Mouse (Mus musculus) cerebellum, postnatal 14 days (tissue): Measurements from ENCODE around the gene Zfp780b.
"Not testable (repeated sequence)": the region's sequence is repeated elsewhere in the genome, so short reads cannot be mapped to it uniquely, and the experiment has no call there.

Experiments
- DNase-seq, 2 experiments: peaks; one replicate each; pipeline ENCODE4 v3.0.0; 2021; ENCODE audit warnings: mixed read lengths in 2 of 2

Zfp780b gene

GRCm38 (mm10) chr7:27978683-27979528 is at the start of gene Zfp780b:
TSS of gene Zfp780b (minus strand) at chr7:27979171.
- DNase-seq, result peak; percentile 77 to 84

GRCm38 (mm10) chr7:28014445-28014810 is 35.5 kb upstream of the Zfp780b start:
- no peak for DNase-seq

- peak; percentile 83 to 84 for DNase-seq
These were observed 34.8 kb upstream of the Zfp780b start, which contains the start of gene Zfp850 for GRCm38 (mm10) chr7:28013549-28014444. TSS of gene Zfp850 (minus strand) at chr7:28014115.

- no peak for DNase-seq
These were observed 31.3 kb upstream of the Zfp780b start for GRCm38 (mm10) chr7:28010271-28010670.

GRCm38 (mm10) chr7:27982197-27982596 is 3.2 kb upstream of the Zfp780b start:
- no peak for DNase-seq

- not testable (repeated sequence) for DNase-seq
These were observed 29.5 kb downstream of the Zfp780b start for GRCm38 (mm10) chr7:27949451-27949850.

GRCm38 (mm10) chr7:27941869-27942268 is 37.1 kb downstream of the Zfp780b start:
- DNase-seq, result peak; percentile 40 to 55

GRCm38 (mm10) chr7:27933800-27934158 is 45.2 kb downstream of the Zfp780b start:
- not testable (repeated sequence) for DNase-seq

GRCm38 (mm10) chr7:27933050-27933799 is 45.7 kb downstream of the Zfp780b start:
- no peak for DNase-seq

GRCm38 (mm10) chr7:27928818-27929695 is 49.9 kb downstream of the Zfp780b start, which contains the start of gene Zfp974:
TSS of gene Zfp974 (minus strand) at chr7:27929460.
- DNase-seq, result peak; percentile 71 to 76

- not testable (repeated sequence) for DNase-seq
These were observed 51.9 kb downstream of the Zfp780b start for GRCm38 (mm10) chr7:27927041-27927440.

- not testable (repeated sequence) for DNase-seq
These were observed 68.0 kb downstream of the Zfp780b start for GRCm38 (mm10) chr7:27910952-27911351.
